Mouse (Mus musculus) right cerebral cortex, adult 2 months (tissue): ENCODE results near the gene Msantd3.
A peak's percentile ranks its signal among the peaks of the same experiment; 100 is the strongest.

Experiments
- DNase-seq, 2 experiments: peaks; one replicate each; pipeline ENCODE4 v3.0.0; 2021 to 2022; ENCODE audit warnings: low spot score in 2 of 2

The Msantd3 gene

DNA sequence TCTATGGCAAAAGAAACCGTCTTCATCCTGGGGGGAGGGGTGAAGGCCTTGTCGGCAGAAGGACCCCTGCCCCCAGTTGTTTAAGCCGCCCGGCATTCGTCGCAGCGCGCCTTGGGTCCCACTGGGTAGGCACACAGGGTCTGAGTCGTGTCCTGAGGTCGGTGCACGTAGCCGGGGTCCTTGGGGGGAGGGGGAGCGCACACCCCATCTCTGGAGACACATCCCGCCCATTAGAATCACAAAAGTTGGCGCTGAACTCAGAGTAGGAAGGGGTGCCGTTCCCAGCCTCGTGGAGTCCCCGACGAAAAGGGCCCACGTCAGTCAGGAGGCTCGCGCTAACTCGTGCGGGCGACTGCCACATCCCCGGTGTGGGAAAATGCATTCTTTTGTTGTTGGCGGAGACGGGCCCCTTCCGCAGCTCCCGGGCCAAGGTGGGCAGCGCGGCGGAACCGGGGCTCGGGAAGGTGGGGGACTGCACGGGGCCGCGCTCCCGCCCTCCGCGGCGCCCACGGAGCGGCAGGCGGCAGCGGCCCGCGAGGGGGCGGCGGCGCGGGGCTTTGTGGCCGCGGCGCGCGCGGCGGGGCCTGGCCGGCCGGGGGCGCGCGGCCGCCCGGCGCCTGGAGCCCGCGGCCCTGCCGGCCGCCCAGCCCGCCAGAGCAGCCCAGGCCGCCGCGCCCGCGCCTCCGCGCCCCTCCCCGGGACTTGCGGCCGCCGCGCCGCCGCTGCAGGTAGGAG, at the start of gene Msantd3:
Gene Msantd3, plus strand, starts transcription at position 95 of the 735 bp plus-strand sequence.
- peak; percentile 49 to 50 for DNase-seq

DNA sequence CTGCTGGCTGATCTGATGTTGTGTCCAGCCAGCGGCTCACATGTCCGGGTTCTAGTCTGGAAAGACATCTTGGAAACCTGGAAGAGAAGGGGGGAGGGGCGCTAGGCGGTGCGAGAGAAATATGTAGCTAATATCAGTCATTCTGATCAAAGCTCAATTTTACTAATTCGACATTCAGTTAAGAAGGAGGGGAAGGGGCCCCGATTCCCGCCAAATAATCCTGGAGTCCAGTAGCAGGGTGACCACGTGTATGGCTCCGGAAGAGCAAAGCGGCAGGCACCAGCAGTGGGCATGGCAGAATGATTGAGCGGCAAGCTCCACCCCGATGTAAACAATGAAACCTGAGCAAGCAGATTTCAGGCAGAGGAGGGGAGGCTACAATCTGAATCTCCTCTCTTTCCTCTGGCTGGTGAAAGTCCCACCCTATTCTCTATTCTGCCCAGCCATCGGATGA, 48.4 kb upstream of the Msantd3 start:
- no peak for DNase-seq

DNA sequence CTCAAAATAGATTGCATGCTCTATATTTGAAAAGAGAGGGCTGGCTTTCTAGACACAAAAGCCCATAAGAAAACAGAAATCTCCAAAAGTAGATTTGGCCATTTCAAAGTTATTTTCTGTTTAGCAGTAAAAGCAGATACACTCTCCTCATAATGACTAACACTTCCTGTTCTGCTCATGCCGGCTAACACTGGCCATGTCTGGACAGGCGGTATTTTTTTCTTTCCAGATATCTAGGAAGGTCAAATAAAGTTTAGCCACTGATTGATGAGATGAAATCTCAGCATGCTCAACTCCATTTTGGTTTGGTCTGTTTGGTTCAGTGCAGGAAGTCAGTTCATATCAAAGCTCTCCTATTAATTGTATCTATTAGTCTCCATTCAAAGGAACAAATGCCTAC, 47.2 kb upstream of the Msantd3 start:
- DNase-seq = no peak

DNA sequence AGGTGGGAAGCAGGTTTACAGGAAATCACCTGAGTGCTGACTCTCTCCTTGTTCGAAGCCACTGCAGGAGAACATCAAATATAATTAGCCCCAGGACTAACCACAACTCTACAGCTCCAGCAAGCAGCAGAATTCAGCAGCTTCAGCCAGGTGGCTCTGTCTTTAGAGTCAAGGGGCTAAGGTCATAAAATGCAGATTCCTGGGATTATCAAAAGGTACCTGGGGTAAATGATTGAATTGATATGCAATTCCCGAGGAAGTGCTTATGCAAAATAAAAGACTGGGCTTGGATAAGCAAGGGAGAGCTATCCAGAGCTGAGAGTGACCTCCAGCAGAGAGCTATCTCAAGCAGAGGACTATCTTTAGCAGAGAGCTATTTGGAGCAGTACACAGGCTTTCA, 28.9 kb upstream of the Msantd3 start:
- no peak for DNase-seq

DNA sequence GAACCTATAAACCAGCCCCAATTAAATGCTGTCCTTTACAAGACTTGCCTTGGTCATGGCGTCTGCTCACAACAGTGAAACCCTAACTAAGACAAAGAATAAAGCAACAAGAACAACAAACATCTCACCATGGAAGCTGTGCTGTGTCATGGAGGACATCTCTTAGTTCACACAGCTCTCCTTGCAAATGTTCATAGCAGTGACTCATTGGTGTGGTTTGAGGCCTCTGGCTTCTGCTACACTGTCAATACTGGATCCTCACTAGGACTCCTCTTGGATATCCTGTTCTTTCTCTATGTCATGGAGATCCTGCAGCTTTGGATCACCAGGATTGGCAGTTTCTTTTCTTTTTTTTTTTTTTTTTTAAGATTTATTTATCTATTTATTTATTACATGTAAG, 10.2 kb upstream of the Msantd3 start:
- DNase-seq = no peak

DNA sequence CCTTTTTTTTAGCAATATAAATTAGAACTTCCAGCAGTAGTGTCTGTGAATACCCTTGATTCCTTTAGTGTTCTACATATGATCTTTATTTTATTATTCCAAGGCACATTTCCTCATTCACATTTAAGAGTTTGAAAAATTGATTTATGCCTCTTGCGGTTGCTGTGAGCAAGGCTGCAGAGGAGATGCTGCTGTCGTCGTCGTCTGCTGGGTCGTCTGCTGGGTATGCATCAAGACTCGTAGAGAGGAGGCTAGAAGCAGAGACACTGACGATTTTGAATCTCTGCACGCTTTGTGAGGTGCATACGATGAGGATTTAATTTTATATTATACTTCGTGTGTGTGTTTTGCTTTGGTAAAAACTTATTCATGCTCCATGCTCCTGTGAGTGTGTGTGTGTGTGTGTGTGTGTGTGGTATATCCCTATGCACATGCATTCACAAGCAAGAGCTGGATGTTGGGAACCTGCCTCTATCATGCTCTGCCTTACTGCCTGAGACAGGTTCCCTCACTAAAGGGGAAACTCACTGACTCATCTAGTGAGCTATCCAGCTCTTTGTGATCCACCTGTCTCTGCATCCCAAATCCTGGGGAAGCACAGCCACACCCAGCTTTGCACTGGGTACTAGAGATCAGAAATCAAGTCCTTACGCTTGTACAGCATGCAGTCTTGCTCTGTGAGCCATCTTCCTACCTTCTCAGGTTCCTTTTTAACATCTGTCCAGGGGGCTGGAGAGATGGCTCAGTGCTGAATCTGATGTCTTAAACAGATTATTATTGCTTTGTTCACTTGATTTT, 7.7 kb upstream of the Msantd3 start:
- DNase-seq = no peak

DNA sequence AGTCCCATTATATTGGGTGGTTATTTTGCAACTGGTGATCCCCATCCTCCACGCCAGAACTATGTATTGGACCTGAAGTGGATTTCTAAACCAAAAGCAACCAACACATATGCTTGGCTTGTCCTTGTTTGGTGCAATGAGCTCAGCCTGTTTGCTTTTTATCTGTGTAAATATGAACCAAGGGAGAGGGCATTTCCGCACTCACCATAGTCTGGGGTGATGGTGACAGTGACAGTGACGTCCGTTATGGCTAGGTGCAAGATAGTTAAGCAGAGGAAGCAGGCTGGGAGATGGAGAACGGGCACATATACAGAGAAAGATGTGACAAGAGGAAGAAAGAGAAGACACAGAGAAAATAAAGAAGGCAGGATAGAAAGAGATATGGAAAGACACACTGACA, 3.5 kb upstream of the Msantd3 start:
- DNase-seq = no peak

DNA sequence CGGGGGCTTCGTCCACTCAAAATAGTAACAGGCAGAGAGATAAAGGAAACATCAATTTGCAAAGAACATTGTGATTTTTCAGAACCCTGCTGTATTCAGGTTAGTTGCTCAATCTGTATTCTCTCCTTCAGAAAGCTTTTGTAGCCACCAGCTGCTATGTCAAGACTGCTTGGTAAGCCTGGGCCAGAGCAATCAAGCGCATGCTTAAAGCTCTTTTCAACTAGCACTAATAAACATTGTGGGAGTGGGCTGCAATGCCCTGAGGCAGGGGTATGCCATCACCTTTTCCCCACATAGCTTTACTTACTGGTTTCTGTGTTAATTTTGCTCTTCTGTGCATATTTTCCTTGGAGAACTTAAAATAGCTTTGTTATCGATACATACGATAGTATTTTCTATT, 2.7 kb upstream of the Msantd3 start:
- no peak for DNase-seq

DNA sequence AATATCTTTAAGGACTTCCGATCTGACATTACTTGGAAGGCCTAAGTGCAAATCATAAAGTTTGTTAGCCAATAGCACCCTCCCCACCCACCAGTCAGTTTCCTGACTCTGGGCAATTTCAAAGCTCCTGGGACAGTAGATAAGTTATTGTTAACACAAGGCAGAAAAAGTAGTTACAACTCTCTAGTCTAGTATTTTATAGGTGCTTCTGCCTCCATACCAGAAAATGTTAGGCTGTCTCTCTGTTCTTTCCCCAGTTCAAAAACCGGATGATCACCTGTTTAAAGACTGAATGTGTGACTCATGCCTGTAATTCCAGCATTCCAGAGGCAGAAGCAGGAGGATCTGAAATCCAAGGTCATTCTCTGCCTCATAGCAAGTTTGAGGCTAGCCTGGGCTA, 1.2 kb upstream of the Msantd3 start:
- no peak for DNase-seq

DNA sequence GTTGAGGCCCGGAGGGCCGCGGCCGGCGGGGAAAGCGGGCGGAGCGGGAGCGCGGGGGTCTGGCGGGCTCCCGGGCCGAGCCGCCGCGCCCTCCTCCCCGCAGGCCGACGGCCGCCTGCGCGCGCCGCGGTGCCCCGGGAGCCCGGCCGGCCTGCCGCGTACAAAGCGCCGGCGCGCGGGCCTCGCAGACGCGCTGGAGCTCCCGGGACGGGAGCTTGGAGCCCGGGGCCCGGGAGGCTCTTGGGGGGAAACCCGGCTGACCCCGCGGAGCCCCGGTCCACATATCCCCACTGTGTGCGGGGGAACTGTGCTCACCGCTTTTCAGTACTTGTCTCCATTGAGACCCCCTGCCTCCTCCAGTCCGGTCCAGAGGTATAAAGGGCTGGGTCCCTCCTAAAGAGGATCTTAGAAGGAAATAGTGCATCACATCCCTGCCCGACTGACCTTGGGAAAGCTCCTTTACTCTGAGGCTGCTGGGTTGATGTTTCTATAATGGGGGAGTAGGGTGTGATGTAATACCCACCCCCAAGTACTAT, 909 bp downstream of the Msantd3 start:
- no peak for DNase-seq

DNA sequence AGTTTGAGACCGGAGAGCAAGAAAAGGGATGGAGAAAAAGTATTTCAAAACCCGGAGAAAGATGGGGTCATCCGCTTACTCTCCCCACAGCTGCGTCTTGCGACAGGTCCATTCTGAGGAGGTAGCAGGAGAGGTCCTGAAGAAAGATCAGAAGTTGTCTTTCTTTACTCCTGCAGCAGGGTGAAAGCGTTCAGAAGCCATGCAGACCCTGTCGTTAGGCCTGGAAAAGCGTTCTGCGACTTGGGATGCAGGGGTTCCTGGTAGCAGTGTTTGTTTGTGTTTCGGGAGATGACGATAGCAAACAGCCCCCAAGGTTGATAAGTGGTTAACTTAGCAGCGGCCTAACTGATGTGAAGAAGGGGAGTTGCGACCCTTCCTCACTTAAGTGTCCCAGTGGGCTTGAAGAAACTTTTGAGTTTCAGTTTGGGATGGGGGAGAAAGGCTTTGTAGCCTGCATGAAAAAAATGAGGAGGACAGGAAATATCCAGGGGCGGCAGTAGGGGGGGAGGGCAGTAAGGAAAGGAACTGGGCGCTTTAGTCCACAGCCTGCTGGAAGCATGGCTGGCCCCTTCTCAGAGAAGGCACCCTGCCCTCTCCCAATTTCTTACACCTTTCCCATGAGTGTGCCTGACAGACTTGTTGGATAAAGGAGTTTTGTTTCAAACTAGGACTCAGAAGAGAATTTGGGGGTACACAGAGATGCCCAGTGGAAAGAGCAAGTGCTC, 2.0 kb downstream of the Msantd3 start:
- DNase-seq = no peak

DNA sequence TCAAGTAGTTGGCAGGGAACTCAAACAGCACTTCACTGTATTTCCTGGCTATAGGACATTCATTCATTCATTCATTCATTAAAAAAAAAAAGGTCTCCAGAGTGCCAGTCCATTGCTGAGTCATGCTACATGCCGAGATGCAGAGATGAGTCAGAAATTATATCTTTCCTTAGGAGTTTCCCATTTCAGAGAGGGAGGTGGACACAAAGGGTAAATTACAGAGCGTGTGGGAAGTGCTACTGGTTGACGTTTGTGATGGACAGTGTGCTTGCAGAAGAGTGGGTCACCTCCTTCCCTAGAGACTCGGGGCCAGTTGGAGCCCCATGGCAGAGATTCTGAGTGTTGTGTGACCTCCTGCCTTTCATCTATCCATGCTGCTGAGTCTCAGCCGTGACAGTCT, 2.6 kb downstream of the Msantd3 start:
- DNase-seq = no peak

DNA sequence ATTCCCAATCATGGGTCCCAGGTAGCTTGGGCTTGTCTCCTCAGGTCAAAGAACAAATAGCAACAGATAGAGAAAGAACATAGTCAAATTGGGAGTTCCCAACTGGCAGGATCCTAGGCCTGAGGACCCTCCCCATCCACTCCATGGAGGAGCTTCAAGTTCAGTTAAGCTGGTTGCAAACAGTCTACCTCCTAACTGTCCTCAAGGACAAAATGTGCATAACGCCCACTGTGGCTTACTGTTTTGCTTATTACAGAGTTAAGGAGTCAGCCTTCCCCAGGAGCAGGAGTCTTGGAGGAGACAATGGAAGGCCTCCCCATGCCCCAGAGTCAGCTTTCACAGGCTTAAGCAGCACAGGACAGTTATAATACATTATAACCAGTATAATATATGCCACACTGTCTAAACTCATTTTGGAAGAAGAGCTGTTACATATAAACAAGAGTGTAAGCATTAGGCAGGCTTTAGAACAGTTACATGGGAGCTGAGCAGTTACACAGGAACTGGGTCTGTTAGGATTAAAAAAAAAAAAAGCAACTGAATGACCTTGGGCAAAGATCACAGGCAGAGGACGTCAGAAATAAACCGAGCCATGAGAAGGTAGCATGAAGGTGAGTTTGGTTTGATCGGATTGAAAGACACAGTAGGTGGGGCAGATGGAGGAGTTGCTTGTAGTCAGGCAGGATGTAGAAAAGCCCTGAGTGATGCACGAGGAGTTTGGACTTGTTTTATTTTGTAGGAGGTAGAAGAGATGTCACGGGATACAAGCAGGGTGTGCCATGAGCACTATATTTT, 3.5 kb downstream of the Msantd3 start:
- DNase-seq = no peak

DNA sequence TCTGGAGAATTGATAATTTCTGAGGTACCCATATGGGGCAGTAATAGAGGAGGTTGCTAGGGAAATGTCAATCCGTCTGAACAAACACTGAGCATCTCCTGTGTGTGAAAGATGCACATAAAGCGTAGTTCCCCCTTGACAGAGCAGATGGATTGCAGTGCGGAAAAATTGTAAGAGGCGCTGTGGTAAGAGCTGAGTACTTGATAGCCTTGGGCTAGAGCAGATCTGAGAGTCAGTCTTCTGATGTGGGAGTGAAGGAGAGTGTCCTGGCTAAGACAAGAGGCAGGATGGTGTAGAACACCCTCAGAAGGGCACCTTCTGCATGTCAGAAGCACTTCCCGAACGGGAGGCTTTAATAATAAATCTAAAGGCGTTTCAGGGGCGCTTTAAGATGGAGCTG, 4.4 kb downstream of the Msantd3 start:
- no peak for DNase-seq

DNA sequence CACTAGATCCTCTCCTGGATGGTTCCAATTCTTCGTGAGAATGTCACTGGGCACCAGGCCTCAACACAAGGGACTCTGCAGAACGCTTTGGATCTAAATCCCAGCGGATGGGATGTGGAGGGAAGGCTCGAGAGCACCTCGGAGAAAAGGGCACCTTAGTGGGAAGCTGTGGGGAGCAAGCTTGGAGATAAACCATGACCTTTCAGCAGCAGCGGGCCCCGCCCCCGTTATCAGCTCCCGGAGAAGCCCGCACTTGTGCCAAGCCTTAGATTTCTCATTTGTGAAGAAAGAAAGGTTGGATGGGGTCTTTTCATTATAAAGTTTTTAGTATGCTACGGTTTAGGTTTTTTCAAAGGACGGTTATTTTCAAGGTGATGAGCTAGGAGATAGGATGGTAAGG, 6.2 kb downstream of the Msantd3 start:
- no peak for DNase-seq

DNA sequence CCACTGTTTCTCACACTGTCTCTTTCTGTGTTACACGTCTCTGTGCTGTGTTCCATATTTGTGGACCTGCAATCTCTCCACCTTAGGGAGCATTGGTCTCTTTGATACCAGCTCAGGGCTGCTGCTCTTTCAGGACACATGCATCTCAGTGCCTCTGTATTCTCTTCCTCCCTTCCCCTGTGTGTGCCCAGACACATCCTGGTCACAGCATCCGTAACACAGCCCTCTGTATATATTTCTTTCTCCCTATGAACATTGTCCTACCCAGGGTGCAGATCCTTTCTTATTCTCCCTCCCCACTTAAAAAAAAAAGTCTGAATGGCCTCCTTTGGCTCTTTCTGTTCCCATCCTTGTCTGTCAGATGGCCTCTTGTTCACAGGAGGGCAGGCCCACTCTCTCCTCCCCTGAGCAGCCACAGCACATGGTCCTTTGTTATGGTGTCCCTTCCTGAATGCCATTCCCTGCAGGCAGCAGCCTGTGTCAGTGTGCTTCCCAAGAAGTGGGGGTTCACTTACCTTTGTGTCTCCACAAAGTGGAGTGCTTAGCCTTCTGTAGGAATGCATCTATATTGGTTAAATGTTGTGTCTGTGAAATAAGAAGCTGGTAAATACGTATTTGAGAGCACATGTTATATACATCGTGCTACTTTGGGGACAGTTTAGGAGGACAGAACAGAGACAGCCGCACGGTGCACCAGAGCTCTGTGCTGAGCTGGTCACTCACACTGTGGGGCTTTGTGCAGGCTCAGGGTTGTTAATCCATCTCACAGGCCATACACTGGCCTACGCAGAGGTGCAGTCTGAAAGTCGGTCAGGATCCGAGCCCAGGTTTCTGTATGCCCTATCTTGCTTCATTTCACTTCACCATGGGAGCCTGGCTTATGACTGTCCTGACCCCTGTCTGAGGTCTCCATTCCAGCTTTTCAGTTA, 7.1 kb downstream of the Msantd3 start:
- DNase-seq = no peak

DNA sequence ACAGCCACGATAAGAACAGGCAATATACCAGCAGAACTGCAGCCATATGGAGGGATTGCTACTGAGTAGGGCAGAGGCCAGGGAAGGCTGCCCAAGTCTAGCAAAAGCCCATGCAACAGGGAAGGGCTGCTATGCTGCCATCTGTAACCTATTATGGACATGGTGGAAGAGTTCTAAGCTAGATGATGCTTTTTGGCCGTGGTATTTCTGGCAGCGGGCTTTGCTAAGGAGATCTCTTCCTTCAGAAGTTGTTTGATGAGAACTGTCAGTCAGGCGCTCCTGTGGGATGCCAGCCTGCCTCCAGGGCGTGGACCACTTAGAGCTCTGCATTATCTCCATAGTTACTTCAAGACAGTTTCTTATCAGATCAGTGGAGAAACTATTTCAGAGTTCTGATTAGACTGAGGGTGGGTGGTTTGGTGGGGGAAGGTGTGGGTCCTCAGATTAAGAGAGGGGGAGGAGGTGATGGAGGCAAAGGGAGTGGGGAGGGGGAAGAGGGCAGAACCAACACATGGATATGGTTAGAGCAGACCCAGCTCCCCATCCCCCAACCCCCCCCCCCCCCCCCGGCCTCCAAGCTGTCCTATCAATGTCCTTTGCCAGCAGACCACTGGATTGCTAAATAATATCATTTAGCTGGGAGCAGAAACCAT, 8.8 kb downstream of the Msantd3 start:
- DNase-seq = no peak

DNA sequence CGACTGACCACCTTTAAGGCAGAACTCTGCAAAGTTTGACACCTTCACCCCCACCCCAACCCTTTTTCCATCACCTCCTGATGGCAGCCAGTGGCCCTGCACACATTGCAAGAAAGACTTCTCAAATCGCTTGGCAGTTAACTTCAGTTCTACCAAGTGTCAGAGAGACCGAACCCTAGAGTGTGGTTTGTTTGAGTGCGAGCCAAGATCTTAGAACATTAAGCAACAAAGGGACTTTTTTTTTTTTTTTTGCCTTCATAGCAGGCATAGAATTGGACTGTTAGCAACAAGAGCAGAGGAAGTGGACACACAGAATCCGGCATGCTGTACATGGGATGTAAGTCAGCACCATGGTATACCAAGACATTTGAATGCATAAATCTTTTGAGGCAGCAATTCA, 9.9 kb downstream of the Msantd3 start:
- no peak for DNase-seq

DNA sequence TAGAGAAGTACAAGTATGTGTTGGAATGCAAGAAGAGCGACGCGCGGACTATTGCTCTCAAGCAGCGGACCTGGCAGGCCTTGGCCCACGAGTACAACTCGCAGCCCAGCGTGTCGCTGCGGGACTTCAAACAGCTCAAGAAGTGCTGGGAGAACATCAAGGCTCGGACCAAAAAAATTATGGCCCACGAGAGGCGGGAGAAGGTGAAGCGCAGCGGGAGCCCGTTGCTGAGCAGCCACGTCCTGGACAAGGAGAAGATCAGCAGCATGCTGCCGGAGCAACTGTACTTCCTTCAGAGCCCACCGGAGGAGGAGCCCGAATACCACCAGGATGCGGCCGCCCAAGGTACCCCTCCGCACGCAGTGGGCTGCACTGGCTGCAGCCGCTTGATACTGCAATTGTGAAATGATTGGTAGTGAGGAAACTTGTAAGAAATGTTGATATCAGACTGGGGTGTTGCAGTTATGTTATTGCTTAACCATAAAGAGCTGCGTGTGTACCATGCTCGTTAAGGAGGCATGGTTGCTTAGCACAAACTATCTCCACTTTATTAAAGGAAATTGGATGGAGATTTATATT, 12.8 kb downstream of the Msantd3 start:
- DNase-seq = no peak

DNA sequence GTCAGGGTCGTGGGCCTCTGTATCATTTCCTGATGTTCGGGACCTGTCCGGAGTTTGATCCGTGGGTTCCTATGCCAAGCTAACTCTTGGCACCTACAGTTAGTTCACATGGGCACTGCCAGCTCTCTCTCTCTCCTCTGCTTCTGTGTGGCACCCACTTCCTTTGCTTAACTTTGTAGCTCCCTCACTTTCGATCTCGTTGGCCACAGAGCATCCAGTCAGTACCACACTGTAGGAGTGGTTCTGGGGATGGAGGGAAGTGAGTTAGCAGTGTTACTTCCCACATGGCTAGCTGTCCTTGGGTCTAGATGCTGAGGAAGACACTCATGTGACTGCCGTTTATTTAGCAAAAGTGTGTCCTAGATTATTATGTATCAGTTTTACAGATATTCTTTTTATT, 14.4 kb downstream of the Msantd3 start:
- no peak for DNase-seq
